Mouse (Mus musculus) erythroblast, embryonic 14.5 days (primary cell): ENCODE results near the gene Kctd2. TPM values are rescaled to one million over a fixed set of nuclear protein-coding genes. Genes with fewer than 3 reads are reported as not detected.
"Not testable (repeated sequence)": the region's sequence is repeated elsewhere in the genome, so short reads cannot be mapped to it uniquely, and the experiment has no call there.

ENCODE experiments used
- H3K27me3 ChIP-seq: 2 replicates; pipeline ENCODE4 v1.6.1; 2012; ENCODE audit warnings: inconsistent platforms; ENCODE audit not compliant: control insufficient read depth
- H3K36me3 ChIP-seq: 2 replicates; pipeline ENCODE4 v1.6.1; 2012; ENCODE audit warnings: mild to moderate bottlenecking, inconsistent platforms; ENCODE audit not compliant: control insufficient read depth
- H3K4me1 ChIP-seq: 2 replicates; pipeline ENCODE4 v1.6.1; 2012; ENCODE audit warnings: inconsistent platforms; ENCODE audit not compliant: control insufficient read depth
- H3K4me3 ChIP-seq: replicated peaks from 2 replicates; pipeline ENCODE3; 2012; ENCODE audit warnings: moderate library complexity, mild to moderate bottlenecking, inconsistent platforms
- H3K9me3 ChIP-seq: 2 replicates; pipeline ENCODE4 v1.6.1; 2012; ENCODE audit warnings: low read length, inconsistent platforms, mixed read lengths; ENCODE audit not compliant: control insufficient read depth
- GATA1 ChIP-seq: IDR thresholded peaks from 2 replicates; pipeline ENCODE4 v1.6.1; 2012; ENCODE audit warnings: low read length, inconsistent platforms, mixed read lengths
- TAL1 ChIP-seq: IDR thresholded peaks from 3 replicates; pipeline ENCODE4 v1.6.1; 2012; ENCODE audit warnings: low read length, inconsistent platforms, mixed read lengths
- polyA plus RNA-seq: library from polyadenylated mRNA; stranded (reverse); fragments of >175 nt; gene quantifications from 2 replicates; pipeline ENCODE4 v1.2.3, GENCODE M21; 2012

The Kctd2 gene
- polyA plus RNA-seq, 1 experiment = 1.3 TPM

DNA sequence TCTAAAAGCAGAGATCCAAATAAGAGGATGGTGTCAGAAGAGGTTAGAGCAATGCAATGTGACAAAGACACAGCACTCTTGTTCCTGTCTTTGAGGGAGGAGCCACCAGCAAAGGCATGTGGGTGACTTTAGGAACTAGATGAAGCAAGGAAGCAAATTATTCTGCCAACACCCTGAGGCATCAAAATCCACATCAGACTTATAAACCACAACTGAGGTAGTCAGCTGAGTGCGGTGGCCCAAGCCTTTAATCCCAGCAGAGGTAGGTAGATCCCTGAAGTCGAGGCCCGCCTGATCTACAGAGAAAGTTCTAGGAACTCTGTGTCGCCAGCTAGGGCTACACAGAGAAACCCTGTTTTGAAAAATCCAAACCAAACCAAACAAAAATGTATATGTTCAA is 42.7 kb upstream of the Kctd2 start:
- Histone ChIP-seq H3K9me3 (peaks cover 14% of the 10 kb centered on the region), H3K4me3 (no peak overlapping the region), H3K27me3 (peaks cover 80% of the 10 kb centered on the region), H3K4me1 (peaks cover 5% of the 10 kb centered on the region; the same call in 1 of the 2 replicates), H3K36me3 (no peaks in the 10 kb centered on the region)
- TF ChIP-seq TAL1 (no peak), GATA1 (no peak)

DNA sequence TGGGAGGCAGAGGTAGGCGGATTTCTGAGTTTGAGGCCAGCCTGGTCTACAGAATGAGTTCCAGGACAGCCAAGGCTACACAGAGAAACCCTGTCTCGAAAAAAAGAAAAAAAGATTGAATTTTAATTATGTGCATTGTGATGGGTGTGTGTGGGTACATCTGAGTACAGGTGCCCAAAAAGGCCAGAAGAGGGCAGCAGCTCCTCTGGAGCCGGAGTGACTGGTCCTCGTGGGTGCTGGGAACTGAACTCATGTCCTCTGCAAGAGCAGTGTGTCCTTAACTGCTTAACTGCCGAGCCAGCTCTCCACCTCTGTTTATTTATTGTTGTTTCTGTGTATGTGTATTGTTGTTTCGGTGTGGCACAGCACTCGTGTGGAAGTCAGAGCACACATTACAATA is 42.1 kb upstream of the Kctd2 start:
- H3K36me3 ChIP-seq = no peaks in the 10 kb centered on the region
- H3K4me3 ChIP-seq = no peak overlapping the region
- H3K4me1 ChIP-seq = peaks cover 5% of the 10 kb centered on the region; the same call in 1 of the 2 replicates
- TF ChIP-seq TAL1 = no peak
- TF ChIP-seq GATA1 = no peak
- H3K9me3 ChIP-seq = peaks cover 16% of the 10 kb centered on the region
- H3K27me3 ChIP-seq = peaks cover 84% of the 10 kb centered on the region

GRCm38 (mm10) chr11:115381276-115381675 is 38.7 kb upstream of the Kctd2 start:
- Histone ChIP-seq H3K36me3 (no peaks in the 10 kb centered on the region), H3K27me3 (peaks cover 77% of the 10 kb centered on the region), H3K4me3 (no peak overlapping the region), H3K4me1 (peaks cover 2% of the 10 kb centered on the region; the same call in 1 of the 2 replicates), H3K9me3 (peaks cover 16% of the 10 kb centered on the region)
- TF ChIP-seq GATA1 (no peak), TAL1 (no peak)

DNA sequence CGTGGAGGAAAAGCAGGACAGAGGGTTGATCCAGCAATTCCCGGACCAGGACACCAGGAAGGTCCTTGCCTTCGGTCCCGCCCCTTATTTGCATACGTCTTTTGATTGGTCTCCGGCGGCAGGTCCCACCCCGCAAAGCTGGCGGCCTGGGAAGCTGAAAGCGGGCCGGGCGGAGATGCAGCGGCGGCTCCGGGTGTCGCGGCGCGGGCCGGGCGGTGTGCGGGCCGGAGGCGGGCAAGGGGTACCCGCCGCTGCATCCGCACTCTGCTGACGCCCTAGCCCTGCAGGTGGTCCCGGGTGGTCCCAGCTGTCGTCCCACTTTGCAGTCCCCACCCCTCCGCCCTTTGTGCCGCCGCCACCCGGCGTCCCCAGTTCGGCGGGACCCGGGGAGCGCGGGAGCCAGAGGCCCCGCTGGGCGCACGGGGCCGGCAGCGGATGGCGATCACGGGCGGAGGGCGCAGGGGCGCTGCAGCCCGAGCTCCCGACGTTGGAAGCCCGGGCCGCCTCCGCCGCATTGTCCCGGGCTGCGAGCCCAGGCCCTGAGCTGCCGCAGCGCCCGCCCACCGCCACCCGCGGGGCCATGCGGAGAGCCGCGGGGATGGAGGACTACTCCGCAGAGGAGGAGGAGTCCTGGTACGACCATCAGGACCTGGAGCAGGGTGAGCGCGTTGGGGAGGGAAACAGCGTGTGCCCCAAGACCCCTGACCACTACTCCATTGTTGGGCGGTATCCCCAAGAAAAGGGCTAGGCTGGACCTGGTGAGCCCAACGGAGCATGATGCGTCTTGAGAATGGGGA is 38.0 kb upstream of the Kctd2 start, which contains the start of gene Cdr2l:
Gene Cdr2l, plus strand, starts transcription at position 174 of the 797 bp plus-strand sequence.
- Histone ChIP-seq H3K27me3 (peaks cover 73% of the 10 kb centered on the region), H3K9me3 (peaks cover 16% of the 10 kb centered on the region), H3K4me1 (peaks cover 2% of the 10 kb centered on the region; the same call in 1 of the 2 replicates), H3K4me3 (peak within 1 kb of the TSS; percentile 46), H3K36me3 (no peaks in the 10 kb centered on the region)
- no peak for TF ChIP-seq TAL1
- no peak for TF ChIP-seq GATA1

DNA sequence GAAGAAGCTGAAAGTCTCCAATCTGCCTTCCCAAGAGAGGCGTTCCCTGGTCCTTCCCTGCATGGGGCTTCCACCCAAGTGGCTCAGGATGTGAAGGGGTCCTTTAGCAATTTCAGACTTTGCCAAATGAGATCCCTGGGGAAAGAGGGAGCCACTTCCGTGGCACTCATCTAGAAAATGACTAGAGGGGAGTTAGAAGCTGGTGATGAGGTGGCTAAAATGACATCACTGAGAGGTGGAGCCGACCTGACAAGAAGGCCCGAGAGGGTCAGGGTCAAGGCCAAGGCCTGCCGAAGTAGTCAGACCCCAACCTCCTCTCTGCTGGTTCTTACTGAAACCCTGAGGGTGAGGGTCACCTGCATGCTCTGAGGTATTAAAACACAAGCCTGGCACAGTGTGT is 37.0 kb upstream of the Kctd2 start:
- H3K4me3 ChIP-seq = no peak overlapping the region
- H3K27me3 ChIP-seq = peaks cover 72% of the 10 kb centered on the region

GRCm38 (mm10) chr11:115383701-115384474 is 36.0 kb upstream of the Kctd2 start:
- Histone ChIP-seq H3K36me3 (no peaks in the 10 kb centered on the region), H3K4me1 (peaks cover 2% of the 10 kb centered on the region; the same call in 1 of the 2 replicates), H3K27me3 (peaks cover 63% of the 10 kb centered on the region), H3K9me3 (peaks cover 7% of the 10 kb centered on the region; the same call in 1 of the 2 replicates), H3K4me3 (no peak overlapping the region)
- no peak for TF ChIP-seq TAL1
- TF ChIP-seq GATA1 = no peak

More for the DNA sequence above, 37.0 kb upstream of the Kctd2 start:
- H3K36me3 ChIP-seq = no peaks in the 10 kb centered on the region
- H3K4me1 ChIP-seq = peaks cover 2% of the 10 kb centered on the region; the same call in 1 of the 2 replicates
- TF ChIP-seq TAL1 = no peak
- TF ChIP-seq GATA1 = no peak
- peaks cover 15% of the 10 kb centered on the region for H3K9me3 ChIP-seq

GRCm38 (mm10) chr11:115384587-115384986 is 35.3 kb upstream of the Kctd2 start:
- TF ChIP-seq GATA1 (no peak), TAL1 (no peak)
- H3K4me3 ChIP-seq = no peak overlapping the region
- H3K4me1 ChIP-seq = peaks cover 2% of the 10 kb centered on the region; the same call in 1 of the 2 replicates
- H3K36me3 ChIP-seq = no peaks in the 10 kb centered on the region
- H3K9me3 ChIP-seq = peaks cover 3% of the 10 kb centered on the region; the same call in 1 of the 2 replicates
- H3K27me3 ChIP-seq = peaks cover 58% of the 10 kb centered on the region

- not testable (repeated sequence) for H3K9me3 ChIP-seq, H3K36me3 ChIP-seq, H3K4me1 ChIP-seq, H3K4me3 ChIP-seq
- peaks cover 35% of the 10 kb centered on the region for H3K27me3 ChIP-seq
Measured at GRCm38 (mm10) chr11:115386859-115387258, 33.1 kb upstream of the Kctd2 start.

DNA sequence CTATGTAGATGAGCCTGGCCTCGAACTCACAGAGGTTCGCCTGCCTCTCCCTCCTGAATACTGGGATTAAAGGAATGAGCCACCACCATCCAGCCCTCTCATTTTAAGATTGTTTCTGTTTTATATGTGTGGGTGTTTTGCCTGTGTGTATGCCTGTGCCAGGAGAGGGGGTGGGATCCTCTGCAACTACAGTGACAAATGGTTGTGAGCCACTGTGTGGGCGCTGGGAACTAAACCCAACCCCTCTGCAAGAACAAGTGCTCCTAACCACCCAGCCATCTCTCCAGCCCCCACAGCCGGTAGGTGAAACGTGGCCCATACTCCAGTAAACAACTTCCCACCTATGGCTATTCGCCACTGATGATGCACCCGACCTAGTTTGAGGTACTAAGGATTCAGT is 28.6 kb upstream of the Kctd2 start:
- H3K27me3 ChIP-seq = peaks cover 10% of the 10 kb centered on the region
- no peaks in the 10 kb centered on the region for H3K9me3 ChIP-seq
- H3K4me3 ChIP-seq = no peak overlapping the region
- H3K36me3 ChIP-seq = no peaks in the 10 kb centered on the region
- H3K4me1 ChIP-seq = no peaks in the 10 kb centered on the region; the same call in 1 of the 2 replicates
- TF ChIP-seq TAL1 (no peak), GATA1 (no peak)
